Mouse (Mus musculus): ENCODE results near the gene Gm29644. TPM values are rescaled to one million over a fixed set of nuclear protein-coding genes. Genes with fewer than 3 reads are reported as not detected.
"Not testable (repeated sequence)": the region's sequence is repeated elsewhere in the genome, so short reads cannot be mapped to it uniquely, and the experiment has no call there.

The Gm29644 gene
- polyA plus RNA-seq (2015; fragmentation: Nextera tagmentation; extraction: Ambion mirVana) = not detected in 2 replicates

GRCm38 (mm10) chrY:70303187-70303586, at the start of gene Gm29644, which contains the start of gene Gm29423:
Gene Gm29644 (minus strand): TSS chrY:70303343.
Gene Gm29423 (minus strand): TSS chrY:70303287.
- not testable (repeated sequence) for H3K4me2 ChIP-seq; H3K27me3 ChIP-seq; ATAC-seq (replicated peaks; ENCODE audit: insufficient number of reproducible peaks, insufficient read depth, low FRiP score, low read depth); H3K4me3 ChIP-seq; H3K9me3 ChIP-seq (replicated peaks); H3K4me1 ChIP-seq (replicated peaks); H3K9ac ChIP-seq; H3K36me3 ChIP-seq; H3K27ac ChIP-seq
- WGBS = no CpG with 5 or more reads among the region's 2 CpGs

DNA sequence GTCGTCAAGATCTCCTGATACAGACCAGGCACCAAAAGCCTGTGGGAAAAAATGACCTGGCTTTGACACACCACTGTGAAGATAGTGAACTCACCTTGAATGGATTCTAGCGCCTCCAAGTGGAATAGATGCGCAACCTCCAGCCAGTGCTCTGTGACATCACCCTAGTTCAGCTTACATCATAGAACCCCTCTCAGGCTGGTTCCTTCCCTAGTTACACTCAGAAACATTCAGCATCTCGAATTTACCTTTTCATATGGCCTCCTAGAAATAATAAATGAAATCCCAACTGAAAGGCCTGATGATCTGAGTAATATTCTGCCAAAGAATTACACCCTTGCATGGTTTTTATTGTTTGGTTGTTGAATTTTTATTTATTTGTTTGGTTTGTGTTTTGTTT, 29.6 kb downstream of the Gm29644 start, which contains the start of gene Gm21118:
TSS of gene Gm21118 (minus strand) at position 101 of the 400 bp plus-strand sequence.
- H3K27me3 ChIP-seq; H3K4me3 ChIP-seq; H3K4me1 ChIP-seq (replicated peaks); H3K27ac ChIP-seq; ATAC-seq (replicated peaks; ENCODE audit: insufficient number of reproducible peaks, insufficient read depth, low FRiP score, low read depth); H3K4me2 ChIP-seq; H3K9me3 ChIP-seq (replicated peaks); H3K36me3 ChIP-seq; H3K9ac ChIP-seq: not testable (repeated sequence)
- WGBS = no CpG with 5 or more reads among the region's 4 CpGs

Other genes starting within 250 kb of the Gm29644 start
- not detected in 2 replicates for gene Gm21118, start 29.7 kb downstream of the Gm29644 start, polyA plus RNA-seq (2015; fragmentation: Nextera tagmentation; extraction: Ambion mirVana)
- gene Gm29423, start 56 bp downstream of the Gm29644 start, polyA plus RNA-seq (2015; fragmentation: Nextera tagmentation; extraction: Ambion mirVana) = not detected in 2 replicates
- gene Gm20888, start 138.5 kb upstream of the Gm29644 start, polyA plus RNA-seq (2015; fragmentation: Nextera tagmentation; extraction: Ambion mirVana) = not detected in 2 replicates

Measured in heart, embryonic 15.5 days (tissue).